Mouse (Mus musculus): Measurements from ENCODE around the gene Slc7a6. TPM values are rescaled to one million over a fixed set of nuclear protein-coding genes. Genes with fewer than 3 reads are reported as not detected.

The Slc7a6 gene
- total RNA-seq (2021): 10 to 100 TPM; 10.5 to 11.5 TPM
- long read RNA-seq, experiment 1, partial matches to known transcripts: 3 of 3 reads
- long read RNA-seq, experiment 1, other reads (novel, unspliced or antisense): 0 of 3 reads
- long read RNA-seq, experiment 2, partial matches to known transcripts: 0 of 2 reads
- long read RNA-seq, experiment 2, other reads (novel, unspliced or antisense): 0 of 2 reads

- Histone ChIP-seq H3K27ac (peak within 1 kb of the TSS; percentile 90), H3K4me3 (peak within 1 kb of the TSS; percentile 90)
- peak; percentile 93 for DNase-seq
- intact Hi-C loops (cut with DNase I): no loop called here
- peak; percentile 21; the same call in 1 of the 2 replicates for TF ChIP-seq CTCF (IDR thresholded peaks at IDR 0.05)
These were observed at the start of gene Slc7a6 for GRCm38 (mm10) chr8:106168356-106169016. TSS of gene Slc7a6 (plus strand) at chr8:106168857.

- Histone ChIP-seq H3K4me3 (no peak overlapping the region), H3K27ac (no peak overlapping the region)
- intact Hi-C loops (cut with DNase I): no loop called here
- no peak for TF ChIP-seq CTCF (IDR thresholded peaks at IDR 0.05)
- no peak for DNase-seq
These were observed 45.2 kb upstream of the Slc7a6 start for GRCm38 (mm10) chr8:106123443-106123842.

- intact Hi-C loops (cut with DNase I): no loop called here
- Histone ChIP-seq H3K27ac (no peak overlapping the region), H3K4me3 (no peak overlapping the region)
- DNase-seq: no peak
- TF ChIP-seq CTCF (IDR thresholded peaks at IDR 0.05): no peak
These were observed 42.6 kb upstream of the Slc7a6 start for GRCm38 (mm10) chr8:106126055-106126454.

GRCm38 (mm10) chr8:106127054-106127453 lies 41.6 kb upstream of the Slc7a6 start:
- DNase-seq: no peak
- H3K4me3 ChIP-seq: no peak overlapping the region
- intact Hi-C loops (cut with DNase I): no loop called here
- H3K27ac ChIP-seq: no peak overlapping the region
- no peak for TF ChIP-seq CTCF (IDR thresholded peaks at IDR 0.05)

GRCm38 (mm10) chr8:106127882-106128410 lies 40.7 kb upstream of the Slc7a6 start:
- intact Hi-C loops (cut with DNase I): no loop called here

GRCm38 (mm10) chr8:106129232-106129930 lies 39.3 kb upstream of the Slc7a6 start:
- no peak for TF ChIP-seq CTCF (IDR thresholded peaks at IDR 0.05)
- H3K27ac ChIP-seq: no peak overlapping the region
- no peak overlapping the region for H3K4me3 ChIP-seq
- intact Hi-C loops (cut with DNase I): no loop called here
- no peak for DNase-seq

More at GRCm38 (mm10) chr8:106127882-106128410, 40.7 kb upstream of the Slc7a6 start:
- DNase-seq: no peak
- no peak overlapping the region for H3K27ac ChIP-seq
- no peak overlapping the region for H3K4me3 ChIP-seq
- no peak for TF ChIP-seq CTCF (IDR thresholded peaks at IDR 0.05)

- TF ChIP-seq CTCF (IDR thresholded peaks at IDR 0.05): no peak
- no peak for DNase-seq
- Histone ChIP-seq H3K4me3 (no peak overlapping the region), H3K27ac (no peak overlapping the region)
- intact Hi-C loops (cut with DNase I): no loop called here
These were observed 38.7 kb upstream of the Slc7a6 start for GRCm38 (mm10) chr8:106129997-106130396.

GRCm38 (mm10) chr8:106130505-106130904 lies 38.2 kb upstream of the Slc7a6 start:
- Histone ChIP-seq H3K4me3 (no peak overlapping the region), H3K27ac (no peak overlapping the region)
- DNase-seq: no peak
- intact Hi-C loops (cut with DNase I): no loop called here
- no peak for TF ChIP-seq CTCF (IDR thresholded peaks at IDR 0.05)

GRCm38 (mm10) chr8:106131021-106131420 lies 37.6 kb upstream of the Slc7a6 start:
- intact Hi-C loops (cut with DNase I): no loop called here

GRCm38 (mm10) chr8:106131488-106132222 lies 37.0 kb upstream of the Slc7a6 start:
- no peak for DNase-seq
- no peak overlapping the region for H3K4me3 ChIP-seq
- no peak overlapping the region for H3K27ac ChIP-seq
- no peak for TF ChIP-seq CTCF (IDR thresholded peaks at IDR 0.05)
- intact Hi-C loops (cut with DNase I): no loop called here

More at GRCm38 (mm10) chr8:106131021-106131420, 37.6 kb upstream of the Slc7a6 start:
- no peak for DNase-seq
- TF ChIP-seq CTCF (IDR thresholded peaks at IDR 0.05): no peak
- H3K27ac ChIP-seq: no peak overlapping the region
- no peak overlapping the region for H3K4me3 ChIP-seq

GRCm38 (mm10) chr8:106132356-106132755 lies 36.3 kb upstream of the Slc7a6 start:
- intact Hi-C loops (cut with DNase I): no loop called here

GRCm38 (mm10) chr8:106133526-106133925 lies 35.1 kb upstream of the Slc7a6 start:
- H3K4me3 ChIP-seq: no peak overlapping the region
- intact Hi-C loops (cut with DNase I): no loop called here

More at GRCm38 (mm10) chr8:106132356-106132755, 36.3 kb upstream of the Slc7a6 start:
- no peak for TF ChIP-seq CTCF (IDR thresholded peaks at IDR 0.05)
- no peak overlapping the region for H3K4me3 ChIP-seq
- H3K27ac ChIP-seq: no peak overlapping the region
- DNase-seq: no peak

More at GRCm38 (mm10) chr8:106133526-106133925, 35.1 kb upstream of the Slc7a6 start:
- TF ChIP-seq CTCF (IDR thresholded peaks at IDR 0.05): no peak
- no peak for DNase-seq
- no peak overlapping the region for H3K27ac ChIP-seq
